In the genomic region with DNA sequence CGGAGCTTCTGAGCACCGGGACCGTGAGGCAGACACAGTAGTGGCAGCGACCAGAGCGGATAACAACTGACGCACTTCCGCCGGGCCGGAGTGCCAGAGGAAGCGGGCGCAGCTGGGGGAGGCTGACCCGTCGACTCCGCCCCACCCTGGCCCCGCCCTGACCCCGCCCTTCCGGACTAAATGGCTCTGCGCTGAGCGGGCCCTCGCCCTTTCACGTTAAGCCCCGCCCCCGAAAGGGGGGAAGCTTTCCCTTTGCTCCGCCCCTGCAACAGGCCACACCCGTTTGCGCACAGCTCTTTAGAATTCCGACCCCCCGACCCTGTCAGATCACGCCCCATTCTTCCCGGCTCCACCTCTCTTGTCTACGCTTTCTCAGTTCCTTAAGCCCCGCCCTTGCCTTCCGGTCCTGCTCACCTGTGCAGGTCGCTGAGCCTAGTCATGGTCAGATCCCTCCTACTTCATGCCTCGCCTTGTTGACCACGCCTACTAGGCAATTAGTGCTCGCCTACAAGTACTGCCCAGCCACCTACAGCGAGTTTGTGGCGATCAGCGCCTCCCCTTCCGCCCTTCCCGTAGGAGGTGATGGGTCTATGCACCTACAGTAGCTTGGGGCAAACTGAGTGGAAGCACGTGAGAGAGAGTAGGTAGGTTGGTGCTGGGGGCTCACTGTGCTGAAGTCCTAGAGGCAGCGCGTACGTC, we compare ENCODE assay signal across 7 mouse cellular contexts. TPM values are rescaled to one million over a fixed set of nuclear protein-coding genes. Genes with fewer than 3 reads are reported as not detected.
DNase-seq lines count a peak whose midpoint lies in the region; ATAC-seq lines count a peak whose summit lies in the region.

A gene (minus strand): TSS at position 68 of the 699 bp plus-strand sequence.

- under 1% methylated on average over 38 of the region's 46 CpGs for WGBS in embryonic facial prominence, embryonic 12.5 days
- WGBS in limb, embryonic 11.5 days: under 1% methylated on average over 40 of the region's 46 CpGs
- whole genome bisulfite sequencing in midbrain, embryonic 14.5 days: under 1% methylated on average over 45 of the region's 46 CpGs

- H3K9me3 ChIP-seq in embryonic facial prominence, embryonic 12.5 days: no peaks in the 10 kb centered on the region
- no peaks in the 10 kb centered on the region for H3K9me3 ChIP-seq in limb, embryonic 11.5 days (ENCODE audit: control insufficient read depth, low read length)
- H3K9me3 ChIP-seq in midbrain, embryonic 14.5 days (ENCODE audit: control insufficient read depth, low read length): no peaks in the 10 kb centered on the region

- ATAC-seq in embryonic facial prominence, embryonic 12.5 days (ENCODE audit: insufficient number of reproducible peaks, insufficient read depth, low FRiP score, low TSS enrichment): peak; percentile 95
- ATAC-seq in limb, embryonic 11.5 days (ENCODE audit: insufficient number of reproducible peaks, low FRiP score, low TSS enrichment, low read depth): peak; percentile 95
- peak; percentile 96 for ATAC-seq in midbrain, embryonic 14.5 days (ENCODE audit: low FRiP score, low TSS enrichment)

- peaks cover 24% of the 10 kb centered on the region for H3K4me1 ChIP-seq in embryonic facial prominence, embryonic 12.5 days
- peaks cover 8% of the 10 kb centered on the region; the same call in 1 of the 2 replicates for H3K4me1 ChIP-seq in limb, embryonic 11.5 days (ENCODE audit: control insufficient read depth, insufficient read depth, low read length)
- peaks cover 14% of the 10 kb centered on the region for H3K4me1 ChIP-seq in midbrain, embryonic 14.5 days (ENCODE audit: control insufficient read depth, insufficient read depth, low read length)

- H3K36me3 ChIP-seq in embryonic facial prominence, embryonic 12.5 days: no peaks in the 10 kb centered on the region
- no peaks in the 10 kb centered on the region for H3K36me3 ChIP-seq in limb, embryonic 11.5 days (ENCODE audit: control insufficient read depth, insufficient read depth, low read length)
- H3K36me3 ChIP-seq in midbrain, embryonic 14.5 days (ENCODE audit: control insufficient read depth, insufficient read depth, low read length): no peaks in the 10 kb centered on the region

- peak within 1 kb of the TSS; percentile 72 for H3K27ac ChIP-seq in embryonic facial prominence, embryonic 12.5 days
- 0 out of 2 replicates have a peak within 1 kb of the TSS, but pooled peaks have one; percentile 42 for H3K27ac ChIP-seq in limb, embryonic 11.5 days (replicated peaks; ENCODE audit: low read depth, low read length)
- H3K27ac ChIP-seq in midbrain, embryonic 14.5 days (replicated peaks; ENCODE audit: low read depth, low read length): peak within 1 kb of the TSS; percentile 70

- H3K4me2 ChIP-seq in embryonic facial prominence, embryonic 12.5 days (replicated peaks): peak within 1 kb of the TSS; percentile 98
- H3K4me2 ChIP-seq in limb, embryonic 11.5 days (ENCODE audit: low read depth, severe bottlenecking): peak within 1 kb of the TSS; percentile 94
- peak within 1 kb of the TSS; percentile 80 for H3K4me2 ChIP-seq in midbrain, embryonic 14.5 days (ENCODE audit: low read length)

- peak; percentile 96 for DNase-seq in adrenal gland, postnatal 25 days
- DNase-seq in heart, adult 11 months: peak; percentile 100
- DNase-seq in kidney, adult 18-20 months: peak; percentile 98
- peak; percentile 96 for DNase-seq in limb, embryonic 11.5 days (ENCODE audit: low spot score)
- peak; percentile 97 for DNase-seq in midbrain, embryonic 14.5 days
- DNase-seq in spleen, adult 18-20 months: peak; percentile 96

- H3K4me3 ChIP-seq in embryonic facial prominence, embryonic 12.5 days: peak within 1 kb of the TSS; percentile 77
- peak within 1 kb of the TSS; percentile 89 for H3K4me3 ChIP-seq in limb, embryonic 11.5 days (ENCODE audit: low read depth, low read length)
- H3K4me3 ChIP-seq in midbrain, embryonic 14.5 days (replicated peaks; ENCODE audit: low read depth, low read length): peak within 1 kb of the TSS; percentile 79

- H3K27me3 ChIP-seq in embryonic facial prominence, embryonic 12.5 days: no peaks in the 10 kb centered on the region
- no peaks in the 10 kb centered on the region for H3K27me3 ChIP-seq in limb, embryonic 11.5 days (ENCODE audit: control insufficient read depth, insufficient read depth, low read length)
- no peaks in the 10 kb centered on the region for H3K27me3 ChIP-seq in midbrain, embryonic 14.5 days (ENCODE audit: control insufficient read depth, insufficient read depth, low read length)

- H3K9ac ChIP-seq in embryonic facial prominence, embryonic 12.5 days: peak within 1 kb of the TSS; percentile 91
- H3K9ac ChIP-seq in limb, embryonic 11.5 days (ENCODE audit: low read length): peak within 1 kb of the TSS; percentile 84
- peak within 1 kb of the TSS; percentile 84 for H3K9ac ChIP-seq in midbrain, embryonic 14.5 days (replicated peaks; ENCODE audit: low read length)

RNA-seq across cellular contexts. Expression of the gene that starts here (rescaled TPM):
- total RNA-seq in adrenal gland, postnatal 25 days (2021): 71.5 and 81.3 TPM in 2 replicates
- polyA plus RNA-seq in embryonic facial prominence, embryonic 12.5 days (2016; fragmentation: Nextera tagmentation; extraction: Ambion mirVana): 25.4 and 26.6 TPM in 2 replicates
- 23.3 and 23.9 TPM in 2 replicates for polyA plus RNA-seq in limb, embryonic 11.5 days (2014; fragmentation: Nextera tagmentation; extraction: Ambion mirVana)
- polyA plus RNA-seq in midbrain, embryonic 14.5 days (2014; fragmentation: Nextera tagmentation; extraction: Ambion mirVana): 20.7 and 22.0 TPM in 2 replicates

Comparison
In these comparisons a context has a peak if more than half of its experiments do, and no peak if none do; other contexts are left out.
1. Peak in every context shown above with its lines: DNase-seq, ATAC-seq, H3K4me3 ChIP-seq and H3K27ac ChIP-seq.